Mouse (Mus musculus) small intestine, adult 2 months (tissue): Measurements from ENCODE around the gene Parpbp. TPM values are rescaled to one million over a fixed set of nuclear protein-coding genes. Genes with fewer than 3 reads are reported as not detected.

Experiments
- H3K27ac ChIP-seq: fragments of 200-500 bp; 2 replicates; pipeline ENCODE4 v1.5.1; 2012; ENCODE audit warnings: low read depth, low read length, control low read depth, inconsistent platforms; ENCODE audit not compliant: insufficient read depth
- H3K27me3 ChIP-seq: fragments of 200-500 bp; 2 replicates; pipeline ENCODE4 v1.6.1; 2012; ENCODE audit warnings: mild to moderate bottlenecking, moderate library complexity, low read length, inconsistent platforms; ENCODE audit not compliant: control insufficient read depth, insufficient read depth
- H3K36me3 ChIP-seq: fragments of 200-500 bp; 2 replicates; pipeline ENCODE4 v1.6.1; 2012; ENCODE audit warnings: mild to moderate bottlenecking, low read length, control low read depth, inconsistent platforms; ENCODE audit not compliant: control insufficient read depth, insufficient read depth
- H3K4me1 ChIP-seq: fragments of 200-500 bp; 2 replicates; pipeline ENCODE4 v1.6.1; 2012; ENCODE audit warnings: low read length, inconsistent platforms, mixed read lengths; ENCODE audit not compliant: control insufficient read depth, insufficient read depth, insufficient read length
- H3K4me3 ChIP-seq: fragments of 200-500 bp; 2 replicates; pipeline ENCODE4 v1.5.1; 2012; ENCODE audit warnings: low read depth, mild to moderate bottlenecking, control low read depth, inconsistent platforms, low read length, moderate library complexity
- CTCF ChIP-seq: fragments of 200-500 bp; IDR thresholded peaks from 2 replicates; pipeline ENCODE4 v1.5.1; 2012; ENCODE audit warnings: low read depth, mild to moderate bottlenecking, control low read depth, inconsistent platforms, low read length, moderate library complexity, mixed read lengths; ENCODE audit not compliant: insufficient replicate concordance, insufficient read length; ENCODE audit errors: extremely low read depth
- POLR2A ChIP-seq: fragments of 200-500 bp; IDR thresholded peaks from 2 replicates; pipeline ENCODE4 v1.6.1; 2012; ENCODE audit warnings: low read depth, mild to moderate bottlenecking, control low read depth, inconsistent platforms, low read length, moderate library complexity
- WGBS: fragments of 180-500 bp; shearing (Covaris S2); methylation state at CpG from one replicate; pipeline ENCODE4 v1.1.7; 2018; 5-methylcytosine and 5-hydroxymethylcytosine counted together
- polyA plus RNA-seq: library from polyadenylated mRNA; depleted of rRNA; stranded (reverse); fragments of >200 nt; gene quantifications from 2 replicates; pipeline ENCODE4 v1.2.3, GENCODE M21; 2012; rRNA removed

Gene Parpbp
- polyA plus RNA-seq, 1 experiment = 0.42 TPM

- 87% methylated on average over 4 of the region's 4 CpGs for WGBS
- H3K27ac ChIP-seq = no peak overlapping the region
- TF ChIP-seq CTCF = no peak
- no peak for TF ChIP-seq POLR2A
- H3K27me3 ChIP-seq = no peaks in the 10 kb centered on the region
- H3K36me3 ChIP-seq = no peaks in the 10 kb centered on the region
- no peaks in the 10 kb centered on the region for H3K4me1 ChIP-seq
- H3K4me3 ChIP-seq = no peak overlapping the region
Measured at GRCm38 (mm10) chr10:88063436-88063835, 83.3 kb downstream of the Parpbp start.

GRCm38 (mm10) chr10:88056950-88057649, 89.6 kb downstream of the Parpbp start:
- 38% methylated on average over 14 of the region's 14 CpGs for whole genome bisulfite sequencing
- Histone ChIP-seq H3K27me3 (no peaks in the 10 kb centered on the region), H3K36me3 (no peaks in the 10 kb centered on the region), H3K4me3 (no peak overlapping the region), H3K27ac (no peak overlapping the region), H3K4me1 (no peaks in the 10 kb centered on the region)
- TF ChIP-seq POLR2A = no peak
- no peak for TF ChIP-seq CTCF

GRCm38 (mm10) chr10:88054233-88054985, 92.3 kb downstream of the Parpbp start:
- Histone ChIP-seq H3K27me3 (no peaks in the 10 kb centered on the region), H3K27ac (no peak overlapping the region), H3K4me1 (no peaks in the 10 kb centered on the region), H3K36me3 (no peaks in the 10 kb centered on the region), H3K4me3 (no peak overlapping the region)
- 67% methylated on average over 14 of the region's 14 CpGs for WGBS
- no peak for TF ChIP-seq CTCF
- no peak for TF ChIP-seq POLR2A

- H3K36me3 ChIP-seq = no peaks in the 10 kb centered on the region
- TF ChIP-seq POLR2A (no peak), CTCF (no peak)
- no peaks in the 10 kb centered on the region for H3K27me3 ChIP-seq
- no peaks in the 10 kb centered on the region for H3K4me1 ChIP-seq
- no peak overlapping the region for H3K27ac ChIP-seq
- WGBS = 77% methylated on average over 11 of the region's 11 CpGs
- no peak overlapping the region for H3K4me3 ChIP-seq
Measured at GRCm38 (mm10) chr10:88046098-88046771, 100.5 kb downstream of the Parpbp start.

- WGBS = 75% methylated on average over 4 of the region's 4 CpGs
- H3K4me1 ChIP-seq = no peaks in the 10 kb centered on the region
- no peaks in the 10 kb centered on the region for H3K27me3 ChIP-seq
- TF ChIP-seq POLR2A (no peak), CTCF (no peak)
- no peak overlapping the region for H3K27ac ChIP-seq
- H3K4me3 ChIP-seq = no peak overlapping the region
- H3K36me3 ChIP-seq = no peaks in the 10 kb centered on the region
Measured at GRCm38 (mm10) chr10:88044297-88044696, 102.4 kb downstream of the Parpbp start.

Other genes starting within 250 kb of the Parpbp start
- gene Pmch, start 55.9 kb downstream of the Parpbp start, polyA plus RNA-seq = not detected in 2 replicates
- gene Nup37, start 51 bp upstream of the Parpbp start, polyA plus RNA-seq = 0.69 and 1.5 TPM in 2 replicates
- 6.6 and 9.4 TPM in 2 replicates for gene Washc3, start 54.2 kb upstream of the Parpbp start, polyA plus RNA-seq
- 3.6 and 4.6 TPM in 2 replicates for gene Dram1, start 232.1 kb upstream of the Parpbp start, polyA plus RNA-seq
- gene Gnptab, start 232.2 kb upstream of the Parpbp start, polyA plus RNA-seq = 4.5 and 6.1 TPM in 2 replicates